Mouse (Mus musculus) gastrocnemius, postnatal 36 days (tissue): ENCODE data around the gene Foxa3. TPM values are rescaled to one million over a fixed set of nuclear protein-coding genes. Genes with fewer than 3 reads are reported as not detected.

Experiments used
- DNase-seq, 2 experiments: peaks; one replicate each; pipeline ENCODE4 v3.0.0; 2022
- intact Hi-C: fragments of 180-260 bp; cut with DNase I; formaldehyde crosslinking; loops from one replicate; pipeline ENCODE4 v1.15.1; 2025
- total RNA-seq, 2 experiments: library from RNA; stranded (reverse); gene quantifications; 2 replicates each; pipeline ENCODE4 v1.2.3; 2021

Gene Foxa3
- total RNA-seq, 2 experiments from 2014 or later = not detected

- intact Hi-C loops = no loop called here
- no peak for DNase-seq
Observed at GRCm38 (mm10) chr7:19029084-19029653, 5.8 kb upstream of the Foxa3 start.

DNA sequence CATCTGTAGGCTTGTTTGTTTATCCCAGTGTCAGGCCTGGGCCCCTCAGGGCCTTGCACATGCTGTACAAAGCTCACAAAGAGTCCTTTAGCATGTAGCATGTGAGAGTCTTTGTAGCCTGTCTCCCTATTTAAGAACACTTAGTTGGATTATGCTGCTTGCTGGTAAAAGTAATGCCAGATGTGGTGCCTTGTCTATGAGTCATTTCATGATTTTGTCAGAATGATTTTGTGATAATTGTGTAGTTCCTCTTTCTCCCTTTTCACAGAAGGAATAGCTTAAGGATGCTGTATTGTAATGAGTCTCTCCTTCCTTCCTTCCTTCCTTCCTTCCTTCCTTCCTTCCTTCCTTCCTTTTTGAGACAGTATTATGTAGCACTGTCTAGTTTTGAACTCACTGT, 4.7 kb upstream of the Foxa3 start:
- no peak for DNase-seq
- intact Hi-C loops = no loop called here

DNA sequence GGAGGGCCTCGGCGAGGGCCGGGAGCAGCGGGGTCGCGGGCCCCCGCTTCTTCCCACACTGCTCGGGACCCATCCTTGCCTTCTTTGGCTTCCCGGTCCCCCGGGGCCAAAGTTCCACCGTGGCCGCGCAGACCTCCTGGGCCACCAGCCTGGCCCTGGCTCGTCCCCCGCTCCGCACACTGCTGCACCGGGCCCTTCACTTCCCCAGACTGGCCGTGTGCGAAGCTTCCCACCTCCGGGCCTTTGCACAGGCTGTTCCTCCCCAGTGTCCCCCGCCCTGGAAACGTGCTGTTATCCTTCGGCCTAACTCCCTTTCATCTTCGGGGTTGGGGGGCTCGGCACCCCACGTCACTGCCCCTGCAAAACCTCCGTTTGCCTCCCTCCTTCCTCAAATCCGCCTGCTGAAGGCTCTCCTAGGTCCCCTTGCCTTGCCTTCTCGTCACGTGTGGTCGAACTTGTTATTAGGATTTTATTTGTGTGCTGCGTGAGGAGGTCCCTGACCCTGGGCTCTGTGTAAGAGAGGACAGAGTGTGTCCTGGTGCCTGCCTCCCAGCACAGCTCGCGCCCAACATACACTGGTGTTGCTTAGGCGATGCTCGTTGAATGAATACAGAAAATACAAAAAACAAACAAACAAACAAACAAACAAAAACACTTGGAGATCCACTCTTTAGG, 1.4 kb upstream of the Foxa3 start:
- intact Hi-C loops = no loop called here
- no peak for DNase-seq

DNA sequence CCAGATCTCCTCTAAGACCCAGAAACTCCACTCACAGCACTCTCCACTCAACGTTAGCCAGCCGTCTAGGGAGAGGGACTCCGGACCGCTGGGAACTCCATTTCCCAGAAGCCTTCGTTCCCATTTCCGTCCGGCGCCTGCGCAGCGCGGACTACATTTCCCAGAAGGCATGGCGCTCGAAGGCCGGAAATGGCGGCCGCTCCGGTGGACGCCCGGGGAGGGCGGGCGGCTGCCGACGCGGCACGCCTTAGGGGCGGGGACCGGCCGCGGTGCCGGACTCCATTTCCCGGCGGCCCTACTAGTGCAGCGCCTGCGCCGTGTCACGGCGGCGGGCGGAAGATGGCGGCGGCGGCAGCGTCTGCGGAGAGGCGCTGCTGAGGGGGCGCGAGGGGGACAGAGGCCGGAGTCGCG, 763 bp upstream of the Foxa3 start, which contains the start of gene Sympk:
Gene Sympk (plus strand): TSS at position 282 of the 411 bp plus-strand sequence.
- peak; percentile 89 to 94 for DNase-seq
- intact Hi-C loops = no loop called here

DNA sequence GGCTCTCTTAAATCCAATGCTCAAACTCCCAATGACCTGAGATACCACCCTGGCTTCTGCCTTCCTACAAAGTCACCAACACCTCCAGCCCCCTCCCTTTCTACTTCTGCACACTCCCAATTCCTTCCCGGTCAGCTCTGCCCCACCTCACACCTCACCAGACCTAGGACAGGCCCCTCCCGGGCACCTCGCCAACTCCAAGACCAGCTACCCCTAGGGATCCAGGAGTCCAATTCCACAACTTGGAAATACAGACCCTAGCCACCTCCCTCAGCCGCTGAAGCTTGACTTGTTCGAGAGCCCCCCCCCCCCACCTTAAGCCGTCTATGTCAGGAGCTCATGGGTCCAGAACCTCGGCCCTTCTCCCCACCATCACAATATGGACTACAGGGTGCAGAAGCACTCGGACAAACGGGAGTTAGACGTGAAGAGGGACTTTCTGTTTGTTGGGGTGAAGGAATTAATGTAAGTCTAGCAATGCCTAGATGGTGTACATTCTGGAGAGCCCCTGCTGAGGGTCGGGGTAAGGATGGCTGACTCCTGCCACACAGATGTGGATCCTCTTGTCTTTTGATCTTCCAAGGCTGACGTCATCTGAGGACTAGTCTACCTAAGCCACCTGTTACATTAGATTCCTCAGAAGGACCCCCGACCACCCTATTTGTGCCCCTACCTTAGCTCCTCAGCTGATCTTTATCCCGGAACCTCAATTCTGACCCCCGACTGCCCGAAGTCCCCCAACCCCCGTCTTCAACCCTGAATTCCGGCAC, 964 bp downstream of the Foxa3 start:
- intact Hi-C loops = loop anchor here (2.0 kb wide), 1 partner anchor 14 kb away; no protein-coding TSS in a partner anchor
- no peak for DNase-seq

- DNase-seq = no peak
- intact Hi-C loops = no loop called here
Observed at GRCm38 (mm10) chr7:19021048-19021447, 2.3 kb downstream of the Foxa3 start.

DNA sequence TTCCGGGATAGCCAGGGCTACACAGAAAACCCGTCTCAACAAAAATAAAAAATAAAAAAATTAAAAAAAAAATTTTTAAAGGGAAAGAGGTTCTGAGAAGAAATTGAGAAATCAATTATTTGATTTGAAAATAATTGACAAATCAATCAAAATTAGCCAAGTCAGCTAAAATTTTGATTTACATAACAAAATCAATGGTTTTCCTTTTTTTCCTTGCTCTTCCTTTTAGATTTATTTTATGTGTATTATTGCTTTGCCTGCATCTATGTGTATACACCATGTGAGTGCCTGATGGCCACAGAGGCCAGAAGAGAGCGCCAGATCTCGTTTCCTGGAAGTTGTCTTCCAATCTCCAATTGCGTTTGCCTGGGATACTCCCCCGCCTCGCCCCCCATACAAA, 5.4 kb downstream of the Foxa3 start:
- no peak for DNase-seq
- intact Hi-C loops = no loop called here

DNA sequence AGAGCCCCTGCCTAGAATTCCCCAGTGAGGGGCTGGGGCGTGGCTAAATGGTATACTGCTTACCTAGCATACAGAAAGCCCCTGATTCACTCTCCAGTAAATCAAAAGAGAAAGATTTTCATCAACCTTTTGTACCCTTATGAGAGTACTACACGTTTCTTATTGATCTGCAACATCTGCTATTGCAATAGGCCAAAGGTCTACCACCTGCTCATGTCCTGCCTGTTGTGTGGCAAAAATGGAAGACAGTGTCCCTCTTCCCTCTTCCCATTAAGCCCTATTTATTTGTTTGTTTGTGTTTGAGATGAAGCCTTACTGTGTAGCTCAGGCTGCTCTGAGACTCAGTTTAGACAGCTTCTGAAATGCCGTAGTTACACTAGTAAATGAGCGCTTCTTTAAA, 7.3 kb downstream of the Foxa3 start:
- intact Hi-C loops = no loop called here
- DNase-seq = no peak

DNA sequence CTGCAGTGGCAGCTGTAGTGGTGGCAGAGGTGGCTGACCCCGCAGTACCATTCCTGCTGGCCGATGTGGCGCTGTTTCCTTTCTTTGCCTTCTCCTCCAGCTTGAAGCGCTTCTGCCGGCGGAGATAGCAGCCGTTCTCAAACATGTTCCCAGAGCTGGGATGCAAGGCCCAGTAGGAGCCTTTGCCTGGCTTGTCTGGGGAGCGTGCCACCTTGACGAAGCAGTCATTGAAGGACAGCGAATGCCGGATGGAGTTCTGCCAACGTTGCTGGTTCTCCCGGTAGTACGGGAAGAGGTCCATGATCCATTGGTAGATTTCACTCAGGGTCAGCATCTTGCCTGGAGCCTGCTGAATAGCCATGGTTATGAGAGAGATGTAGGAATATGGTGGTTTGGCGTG, 8.9 kb downstream of the Foxa3 start:
- intact Hi-C loops = no loop called here

DNA sequence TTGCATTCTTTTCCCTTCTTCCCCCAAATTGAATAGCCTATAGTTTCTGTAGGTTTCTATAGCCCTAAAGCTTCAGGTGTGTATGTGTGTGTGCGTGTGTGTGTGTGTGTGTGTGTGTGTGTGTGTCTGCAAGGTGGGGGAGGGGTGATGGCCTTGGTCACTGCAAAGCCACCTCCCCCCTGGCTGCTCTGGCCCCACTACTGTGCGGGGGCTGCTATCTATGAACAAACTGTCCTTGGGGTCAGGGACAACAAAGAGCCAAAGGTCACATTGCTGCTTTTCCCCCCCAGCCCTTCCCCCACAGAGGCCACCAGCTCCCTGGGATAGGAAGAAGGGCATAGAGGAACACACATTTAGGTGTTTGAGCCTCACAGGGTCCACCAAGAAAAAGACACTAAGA, 10.5 kb downstream of the Foxa3 start:
- no peak for DNase-seq
- intact Hi-C loops = no loop called here

More for the DNA sequence above, 8.9 kb downstream of the Foxa3 start:
- no peak for DNase-seq

GRCm38 (mm10) chr7:19012025-19012621, 11.2 kb downstream of the Foxa3 start:
- intact Hi-C loops = no loop called here
- peak; percentile 14 to 37 for DNase-seq

DNA sequence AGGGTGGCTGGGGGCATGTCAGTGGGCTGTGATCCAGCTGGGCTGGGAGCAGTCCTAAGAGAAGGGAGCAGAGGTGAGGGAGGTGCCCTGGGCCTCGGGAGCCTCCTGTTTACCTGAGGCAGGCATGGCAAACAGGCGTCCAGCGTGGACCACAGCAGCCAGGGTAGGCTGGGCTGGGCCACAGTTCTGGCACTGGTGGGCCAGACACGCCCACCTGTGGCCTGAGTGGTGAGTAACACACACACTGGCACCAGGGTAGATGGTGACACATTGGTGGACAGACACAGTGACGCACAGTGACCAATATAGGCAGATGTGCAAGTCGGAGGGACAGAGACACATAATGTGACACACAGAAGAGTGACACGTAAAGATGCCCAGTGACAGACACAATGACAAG, 12.8 kb downstream of the Foxa3 start:
- intact Hi-C loops = no loop called here
- no peak for DNase-seq

DNA sequence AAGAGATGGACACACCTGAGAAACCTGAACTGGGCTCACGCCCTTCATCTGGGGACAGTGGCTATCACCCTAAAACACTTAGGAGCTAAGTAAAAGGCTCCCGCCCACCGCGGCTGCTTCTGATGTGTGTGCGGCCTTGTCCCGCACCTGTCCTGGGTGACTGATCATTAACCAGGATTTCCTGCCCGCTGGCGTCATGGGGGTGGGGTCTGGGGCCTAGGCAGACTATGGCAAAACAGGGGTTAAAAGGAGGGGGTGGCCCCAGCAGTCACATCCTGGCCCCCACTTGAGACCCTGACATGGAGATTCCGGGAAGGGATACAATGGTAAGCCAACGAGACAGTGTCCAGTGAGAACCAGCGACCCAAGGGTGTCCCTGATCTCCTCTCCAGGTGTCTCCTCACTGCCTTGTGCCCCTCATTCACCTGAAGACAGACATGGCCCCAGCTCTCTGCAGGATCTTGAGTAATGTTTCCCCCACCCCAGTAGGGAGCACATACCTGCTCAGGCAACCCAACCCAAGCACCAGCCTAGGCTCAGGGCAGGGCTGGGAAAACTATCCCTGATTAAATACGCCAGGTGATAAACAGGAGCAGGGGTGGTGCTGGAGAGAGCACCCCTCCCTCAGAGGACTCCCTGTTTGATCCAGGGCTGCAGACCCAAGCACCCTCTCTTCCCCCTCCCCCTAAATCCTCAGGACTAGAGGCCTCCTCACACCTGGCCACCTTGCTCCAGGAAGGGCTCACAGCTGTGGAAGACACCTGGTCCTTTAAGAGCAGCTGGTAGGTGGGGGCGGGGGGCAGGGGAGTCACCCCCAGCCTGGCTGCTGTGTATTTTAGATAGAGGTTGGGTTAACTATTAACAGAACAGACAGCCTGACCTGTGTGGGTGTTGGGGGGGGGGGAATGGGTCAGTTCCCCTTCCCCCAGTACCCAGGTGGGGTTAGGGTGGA, 16.0 kb downstream of the Foxa3 start:
- intact Hi-C loops = loop anchor here (5.0 kb wide), 1 partner anchor 115 kb away; no protein-coding TSS in a partner anchor

DNA sequence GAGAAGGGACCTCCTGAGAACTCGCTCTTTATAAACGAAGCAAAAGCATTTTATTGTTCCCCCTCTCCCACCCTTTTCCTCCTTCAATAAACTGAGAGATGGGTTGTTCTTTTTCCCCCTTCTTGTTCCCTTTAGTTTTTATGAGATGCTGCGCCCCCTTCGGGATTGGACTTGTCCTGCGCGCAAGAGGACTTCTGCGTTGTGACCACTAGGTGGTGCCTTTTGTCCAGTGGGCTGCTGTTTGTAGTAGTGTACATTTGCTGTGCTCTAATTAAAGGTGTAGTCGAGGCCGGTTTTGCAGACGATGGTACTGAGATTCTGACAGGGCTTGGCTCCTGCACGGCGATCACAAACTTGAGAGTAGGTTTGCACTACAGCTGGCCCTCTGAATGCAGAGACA, 16.9 kb downstream of the Foxa3 start:
- intact Hi-C loops = loop anchor here (5.0 kb wide), 1 partner anchor 114 kb away; no protein-coding TSS in a partner anchor
- peak; percentile 69 to 75 for DNase-seq

More for the DNA sequence above, 16.0 kb downstream of the Foxa3 start:
- no peak for DNase-seq

DNA sequence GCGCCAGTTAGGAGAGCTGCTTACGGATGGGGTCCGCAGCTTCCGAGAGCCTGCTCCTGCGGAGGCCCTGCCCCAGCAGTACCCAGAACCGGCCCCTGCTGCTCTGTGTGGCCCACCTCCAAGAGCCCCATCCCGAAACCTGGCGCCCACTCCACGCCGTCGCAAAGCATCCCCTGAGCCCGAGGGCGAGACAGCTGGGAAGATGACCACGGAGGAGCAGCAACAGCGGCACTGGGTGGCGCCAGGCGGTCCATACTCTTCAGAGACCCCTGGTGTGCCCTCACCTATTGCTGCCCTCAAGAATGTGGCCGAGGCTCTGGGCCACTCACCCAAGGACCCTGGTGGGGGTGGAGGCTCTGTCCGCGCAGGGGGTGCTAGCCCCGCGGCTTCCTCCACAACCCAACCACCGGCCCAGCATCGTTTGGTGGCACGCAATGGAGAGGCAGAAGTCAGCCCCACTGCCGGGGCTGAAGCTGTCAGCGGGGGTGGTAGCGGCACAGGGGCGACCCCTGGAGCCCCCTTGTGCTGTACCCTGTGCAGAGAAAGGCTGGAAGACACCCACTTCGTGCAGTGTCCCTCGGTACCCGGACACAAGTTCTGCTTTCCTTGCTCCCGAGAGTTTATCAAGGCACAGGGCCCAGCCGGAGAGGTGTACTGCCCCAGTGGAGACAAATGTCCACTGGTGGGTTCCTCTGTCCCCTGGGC, 17.8 kb downstream of the Foxa3 start:
- DNase-seq = peak in 1 of 2 experiments; percentile 13
- intact Hi-C loops = loop anchor here (5.0 kb wide), 1 partner anchor 113 kb away; no protein-coding TSS in a partner anchor

DNA sequence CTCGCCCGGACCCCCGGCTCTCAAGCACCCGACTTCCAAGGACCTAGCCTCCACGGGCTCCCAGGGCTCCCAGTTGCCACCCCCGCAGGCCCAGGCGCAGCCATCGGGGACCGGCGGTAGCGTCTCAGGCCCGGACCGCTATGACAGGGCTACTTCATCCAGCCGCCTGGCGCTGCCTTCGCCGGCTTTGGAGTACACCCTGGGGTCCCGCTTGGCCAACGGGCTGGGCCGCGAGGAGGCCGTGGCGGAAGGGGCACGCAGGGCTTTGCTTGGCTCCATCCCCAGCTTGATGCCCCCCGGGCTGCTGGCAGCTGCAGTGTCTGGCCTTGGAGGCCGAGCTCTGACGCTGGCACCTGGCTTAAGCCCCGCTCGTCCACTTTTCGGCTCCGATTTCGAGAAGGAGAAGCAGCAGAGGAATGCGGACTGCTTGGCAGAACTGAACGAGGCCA, 18.7 kb downstream of the Foxa3 start:
- intact Hi-C loops = loop anchor here (5.0 kb wide), 1 partner anchor 112 kb away; no protein-coding TSS in a partner anchor
- DNase-seq = peak in 1 of 2 experiments; percentile 16

DNA sequence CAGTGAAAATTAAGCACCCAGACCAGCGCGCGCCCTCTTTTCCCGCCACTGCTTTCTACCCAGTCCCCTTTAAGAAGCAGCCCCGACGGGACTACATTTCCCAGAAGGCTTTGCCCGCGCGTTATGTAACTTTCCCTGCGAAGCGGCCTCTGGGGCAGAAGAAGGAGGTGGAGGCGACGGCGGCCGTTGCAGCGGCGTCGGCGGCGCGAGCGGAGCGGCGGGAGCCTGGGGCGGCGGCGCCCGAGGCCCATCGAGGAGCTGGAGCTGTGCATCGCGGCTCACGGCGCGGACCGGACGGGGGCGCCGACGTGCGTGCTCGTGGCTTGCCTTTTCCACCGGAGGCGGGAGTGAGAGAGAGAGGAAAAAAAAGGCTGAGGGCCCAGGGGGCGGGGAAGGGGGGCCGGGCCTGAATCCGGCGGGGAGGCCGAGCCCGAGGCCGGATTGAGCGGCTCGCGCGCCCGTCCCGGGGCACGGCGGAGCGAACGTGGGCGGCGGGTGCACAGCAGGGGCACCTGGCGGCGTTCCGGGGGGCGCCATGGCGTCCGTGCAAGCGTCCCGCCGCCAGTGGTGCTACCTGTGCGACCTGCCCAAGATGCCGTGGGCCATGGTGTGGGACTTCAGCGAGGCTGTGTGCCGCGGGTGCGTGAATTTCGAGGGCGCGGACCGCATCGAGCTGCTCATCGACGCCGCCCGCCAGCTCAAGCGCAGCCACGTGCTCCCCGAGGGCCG, 19.3 kb downstream of the Foxa3 start, which contains the start of gene Irf2bp1:
Gene Irf2bp1 (plus strand): TSS at position 143 of the 729 bp plus-strand sequence.
- intact Hi-C loops = no loop called here
- DNase-seq = peak; percentile 91 to 93

- DNase-seq = peak; percentile 47 to 75
- intact Hi-C loops = no loop called here
Observed at GRCm38 (mm10) chr7:19002848-19003498, 20.4 kb downstream of the Foxa3 start.
